Mouse (Mus musculus) layer of hippocampus, adult 11-12 months (tissue): ENCODE measurements at regions not wholly inside any gene's neighbourhood (a gene's known extent, or its start where the extent isn't known, plus 50 kb on each side); places are given as distances from the start of the nearest gene placed in this dataset.
"Not testable (repeated sequence)": the region's sequence is repeated elsewhere in the genome, so short reads cannot be mapped to it uniquely, and the experiment has no call there.

Experiments
- DNase-seq: peaks from one replicate; pipeline ENCODE4 v3.0.0; 2022; ENCODE audit warnings: low spot score

DNA sequence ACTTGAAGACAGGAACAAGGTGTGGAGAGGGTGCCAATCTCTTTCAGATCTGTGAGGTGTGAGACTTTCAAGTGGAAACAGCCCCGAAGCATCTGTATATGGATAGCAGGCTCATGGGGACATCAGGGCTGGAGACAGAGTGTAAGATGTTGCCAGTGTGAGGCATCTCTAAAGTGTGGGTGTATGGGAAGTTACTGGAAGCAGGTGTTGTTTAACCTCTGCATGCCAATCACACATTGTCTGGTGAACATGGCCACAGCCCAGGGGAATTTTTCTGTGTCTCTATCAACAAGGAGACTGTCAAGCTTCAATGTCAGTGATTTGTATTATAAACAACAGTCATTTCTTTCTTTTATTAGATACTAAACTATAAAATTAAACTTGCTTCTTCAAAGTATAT, 163.0 kb upstream of the Klf4 start:
- DNase-seq = no peak

DNA sequence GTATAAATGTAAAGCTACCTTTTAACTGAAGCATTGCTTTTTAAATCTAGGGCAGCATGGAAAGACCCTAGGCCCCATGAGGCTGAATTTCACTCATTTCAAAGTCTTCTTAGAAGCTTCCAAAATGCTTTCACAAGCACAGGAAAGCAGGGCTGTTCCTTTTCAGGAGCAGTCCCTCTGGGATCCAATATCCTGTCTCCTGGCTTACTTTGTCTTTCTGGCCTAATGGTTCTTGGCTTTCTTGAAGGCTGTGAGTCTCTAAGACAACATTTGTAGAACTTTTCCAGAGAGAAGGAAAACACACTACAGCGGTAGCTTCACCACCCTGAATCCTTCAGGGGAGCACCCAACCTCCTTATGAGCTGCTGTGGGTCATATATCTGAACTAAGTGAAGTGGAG, 157.2 kb upstream of the Klf4 start:
- DNase-seq = no peak

DNA sequence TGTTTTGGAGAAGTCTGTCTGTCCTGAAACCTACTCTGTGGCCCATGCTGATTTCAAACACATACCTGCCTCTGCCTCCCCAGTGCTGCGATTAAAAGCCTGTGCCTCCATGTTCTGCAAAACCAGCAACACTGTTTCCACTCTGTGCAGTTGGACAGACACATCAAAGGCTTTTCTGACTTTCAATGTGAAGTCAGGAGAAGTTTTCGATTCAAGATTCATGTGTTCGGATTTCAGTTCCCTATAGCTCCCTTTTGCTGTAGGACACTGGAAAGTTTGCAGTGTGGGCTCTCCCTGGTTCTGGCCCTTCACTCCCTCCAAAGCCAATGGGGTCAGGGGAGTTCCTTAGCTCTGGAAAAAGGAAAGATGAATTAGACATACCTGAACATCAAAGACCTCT, 154.5 kb upstream of the Klf4 start:
- DNase-seq = no peak

DNA sequence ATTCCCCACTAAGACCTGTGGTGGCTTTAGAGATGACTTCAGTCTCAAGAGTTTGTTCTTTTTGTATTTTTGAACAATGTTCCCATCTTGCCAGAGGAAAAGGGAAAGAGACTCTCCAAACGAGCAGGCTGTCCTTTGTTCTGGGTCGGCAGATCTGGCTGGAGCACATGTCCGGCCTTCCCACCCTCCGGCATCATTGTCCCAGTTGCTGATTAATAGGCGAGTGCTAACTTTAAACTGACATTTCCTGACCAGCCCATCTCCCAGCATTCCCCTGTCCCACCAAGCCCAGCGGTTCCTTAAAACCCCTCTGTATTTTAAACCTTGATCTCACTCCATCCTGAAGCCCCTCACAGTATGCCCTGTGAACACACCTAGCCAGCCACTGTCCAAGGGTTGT, 140.0 kb upstream of the Klf4 start:
- no peak for DNase-seq

DNA sequence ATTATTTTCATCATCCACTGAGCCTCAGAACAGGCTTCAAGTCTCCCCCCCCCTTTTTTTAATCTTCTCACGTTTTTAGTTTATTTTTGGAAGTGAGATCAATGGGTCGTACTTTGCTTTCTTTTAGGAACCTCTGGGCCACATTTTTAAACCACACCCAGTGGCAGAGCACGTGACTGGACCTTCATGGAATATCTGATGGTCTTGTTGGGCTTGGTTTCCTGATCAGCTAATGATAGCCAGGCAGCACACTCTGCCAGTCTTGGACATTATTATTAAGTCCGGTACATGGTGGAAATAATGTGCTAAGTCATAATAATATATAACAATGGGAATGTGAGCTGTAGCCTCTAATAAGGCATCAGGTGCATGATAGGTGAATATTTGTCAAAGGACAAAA, 138.0 kb upstream of the Klf4 start:
- DNase-seq = no peak

DNA sequence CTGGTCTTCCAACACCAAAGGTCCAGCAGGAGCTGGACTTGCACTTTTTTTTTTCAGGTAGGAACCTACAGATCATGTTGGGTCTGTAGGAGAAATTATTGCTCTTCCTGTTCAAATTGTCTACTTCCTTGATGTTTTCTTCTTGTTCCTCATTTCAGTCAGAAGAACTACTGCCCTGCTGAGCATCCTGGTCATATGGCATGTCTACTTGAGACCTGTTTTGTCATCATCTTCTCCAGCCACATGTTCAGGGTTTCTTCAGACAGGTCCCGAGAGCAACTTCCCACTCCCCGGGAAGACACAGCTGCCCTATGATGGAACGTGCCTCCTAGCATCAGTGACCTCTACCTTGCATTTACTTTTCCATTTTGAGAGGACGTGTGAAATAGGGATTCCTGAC, 132.6 kb upstream of the Klf4 start:
- DNase-seq = no peak

DNA sequence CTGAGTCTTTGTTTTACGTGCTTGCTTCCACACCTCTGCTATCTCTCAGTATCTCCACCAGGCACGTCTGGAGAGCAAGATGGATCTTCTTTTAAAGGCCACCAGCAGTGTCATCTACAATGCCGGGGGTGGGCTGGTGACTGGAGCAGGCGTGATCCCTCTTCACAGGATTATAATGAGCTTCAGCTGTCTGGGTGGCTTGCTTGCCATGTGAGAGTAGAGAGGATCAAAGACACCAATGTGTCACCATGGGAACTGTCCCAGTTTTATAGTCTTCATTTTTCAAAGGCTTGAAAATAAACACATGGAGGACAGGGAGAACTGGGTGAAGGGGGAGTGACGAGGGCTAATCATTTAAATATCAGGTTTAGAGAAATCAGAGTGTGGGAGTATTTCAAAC, 131.6 kb upstream of the Klf4 start:
- DNase-seq = peak; percentile 36

DNA sequence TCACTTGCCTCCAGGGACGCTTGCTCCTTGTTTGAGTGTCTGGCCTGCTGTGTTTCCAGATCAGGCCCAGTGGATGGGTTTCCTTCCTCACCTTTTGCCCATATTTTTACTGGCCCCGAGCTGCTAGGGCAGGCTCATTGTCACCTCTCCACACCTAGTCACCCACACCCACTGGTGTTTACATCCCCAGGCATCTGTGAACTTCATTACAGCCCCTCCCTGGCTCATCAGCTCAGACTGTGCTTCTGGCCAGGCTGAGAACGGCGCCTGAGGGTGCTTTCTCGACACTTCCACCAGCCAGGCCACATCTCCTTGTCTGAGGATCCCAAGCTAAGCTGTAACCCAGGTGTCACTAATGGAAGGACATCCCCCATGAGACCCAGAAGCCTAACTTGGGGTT, 129.8 kb upstream of the Klf4 start:
- DNase-seq = no peak

DNA sequence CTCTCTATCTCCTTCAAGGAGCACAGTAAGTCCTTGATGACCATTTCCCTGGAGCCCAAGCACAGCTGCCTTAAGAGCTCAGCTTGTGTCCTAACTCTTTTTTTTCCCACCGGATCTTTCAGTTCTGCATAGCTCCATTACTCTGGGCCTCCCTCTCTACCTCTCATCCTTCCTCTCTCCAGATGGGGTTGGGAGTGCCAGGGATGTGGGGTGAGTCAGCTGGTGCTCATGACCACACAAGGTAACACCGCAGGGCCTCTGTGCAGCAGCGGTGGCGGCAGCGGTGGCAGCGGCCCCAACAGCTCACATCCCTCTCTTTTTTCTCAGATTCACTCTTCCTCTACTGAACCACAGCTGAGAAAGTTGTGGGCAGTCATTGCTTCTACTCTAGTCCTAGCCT, 126.6 kb upstream of the Klf4 start:
- no peak for DNase-seq

DNA sequence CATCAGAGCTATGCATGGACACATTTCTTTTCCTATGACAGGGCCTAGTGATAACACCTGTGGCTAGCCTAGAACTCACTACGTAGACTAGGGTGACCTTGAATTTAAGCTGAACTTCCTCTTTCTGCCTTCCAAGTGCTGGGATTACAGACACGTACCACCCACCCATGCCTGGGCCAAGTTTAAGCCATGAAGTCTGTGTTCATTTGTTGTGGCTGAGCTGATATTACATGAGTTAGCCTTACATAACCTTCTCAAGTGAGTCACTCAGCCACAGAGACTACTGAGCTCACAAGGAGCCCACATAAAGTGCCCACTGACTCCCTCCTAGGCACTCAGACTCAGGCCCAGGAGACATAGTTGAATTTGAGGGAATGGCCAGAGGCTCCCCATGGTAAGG, 123.1 kb upstream of the Klf4 start:
- no peak for DNase-seq

DNA sequence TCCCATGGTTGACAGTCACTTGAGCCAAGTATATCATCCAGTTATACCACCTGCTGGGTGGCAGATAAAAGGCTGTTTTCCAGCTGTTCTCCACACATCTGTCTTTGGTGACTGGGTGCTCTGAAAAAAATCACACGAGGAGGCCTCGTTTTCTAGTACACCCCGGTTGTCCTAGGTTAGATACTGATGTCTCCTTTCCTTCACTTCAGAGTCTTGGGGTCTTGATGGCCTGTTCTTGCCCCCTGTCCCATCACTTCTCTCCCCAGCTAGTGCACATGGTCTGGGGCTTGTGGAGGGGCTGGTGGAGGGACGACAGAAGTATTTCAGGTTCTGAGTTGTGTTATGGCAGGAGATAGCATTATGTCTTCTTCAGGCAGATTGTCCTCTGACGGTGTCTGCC, 120.4 kb upstream of the Klf4 start:
- no peak for DNase-seq

DNA sequence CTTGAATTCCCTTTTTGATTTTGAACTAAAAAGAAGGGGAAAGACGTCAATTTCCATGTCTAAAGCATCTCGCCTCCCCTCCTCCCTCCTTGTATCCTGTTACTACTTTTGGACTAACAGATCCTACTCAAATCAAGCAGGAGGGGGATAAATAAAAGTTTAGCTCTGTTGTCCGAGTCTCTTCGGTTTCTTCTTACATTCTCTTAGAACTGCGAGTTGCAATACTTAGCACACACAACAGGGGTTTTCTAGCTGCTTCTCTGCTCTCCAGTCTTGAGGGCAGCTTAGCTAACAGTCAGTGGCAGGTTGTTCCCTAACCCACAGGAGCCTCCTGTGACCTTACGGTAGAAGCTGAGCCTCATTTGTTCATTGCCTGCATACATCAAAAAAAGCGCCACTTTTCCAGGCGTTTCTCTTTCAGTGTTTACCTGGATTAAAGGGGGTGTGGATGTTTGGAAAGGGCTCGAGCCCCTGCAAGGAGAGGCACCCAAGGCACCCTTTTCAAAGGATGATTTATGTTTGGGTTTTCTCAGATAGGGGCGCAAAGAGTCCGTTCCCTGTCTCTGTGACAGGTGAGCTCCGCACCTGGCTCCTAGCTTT, 119.6 kb upstream of the Klf4 start:
- DNase-seq = no peak

DNA sequence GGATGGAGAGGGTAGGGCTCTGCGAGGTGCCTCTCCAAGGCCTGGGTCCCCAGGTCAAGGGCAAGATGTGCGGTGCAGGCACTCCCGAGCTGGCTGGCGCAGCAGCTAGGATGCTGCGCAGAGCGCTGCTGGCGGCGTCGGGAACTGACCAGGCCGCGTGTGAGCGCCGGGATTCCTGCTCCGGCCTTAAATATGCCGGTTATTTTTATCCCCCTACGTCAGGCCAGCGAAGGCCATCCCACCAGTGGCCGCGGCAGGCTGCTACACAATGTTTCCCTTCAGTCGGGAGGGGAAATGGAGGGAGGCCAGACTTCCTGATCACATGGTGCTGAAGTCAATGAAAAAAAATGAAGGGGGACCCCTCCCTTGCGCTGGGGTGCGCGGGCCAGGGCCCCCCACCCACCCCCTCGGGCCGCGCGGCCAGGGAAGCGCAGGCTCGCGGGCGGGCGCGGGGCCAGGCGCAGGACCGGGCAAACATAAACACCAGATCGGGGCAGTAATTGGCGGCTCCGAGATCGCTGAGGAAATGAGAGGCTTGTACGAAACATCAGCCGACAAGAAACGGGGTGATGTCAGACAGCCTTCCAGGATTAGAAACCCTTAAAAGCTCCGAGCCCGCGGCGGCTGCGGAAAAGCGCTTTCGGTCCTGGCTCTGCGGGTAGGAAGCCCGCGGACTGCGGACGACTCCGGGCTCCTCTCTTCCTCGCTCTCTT, 118.9 kb upstream of the Klf4 start:
- DNase-seq = peak; percentile 88

DNA sequence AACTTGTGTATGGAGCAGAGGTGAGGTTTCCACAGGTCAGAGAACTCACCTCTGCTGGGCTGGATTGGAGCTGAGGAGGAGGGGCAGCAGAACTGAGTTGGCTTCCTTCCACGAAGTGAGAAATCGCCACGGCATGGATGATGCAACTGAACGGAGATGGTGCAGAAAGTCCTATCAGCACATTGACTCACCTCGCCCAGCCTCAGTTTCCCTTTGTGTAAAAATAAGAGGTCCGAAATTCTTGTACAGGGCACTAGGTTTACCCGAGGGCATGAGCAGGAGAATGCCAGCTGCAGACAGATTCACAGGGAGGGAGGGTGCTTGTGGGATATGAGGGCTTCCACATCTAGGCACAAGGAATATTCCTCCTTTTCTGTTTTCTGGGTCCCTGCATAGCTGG, 117.9 kb upstream of the Klf4 start:
- DNase-seq = no peak

DNA sequence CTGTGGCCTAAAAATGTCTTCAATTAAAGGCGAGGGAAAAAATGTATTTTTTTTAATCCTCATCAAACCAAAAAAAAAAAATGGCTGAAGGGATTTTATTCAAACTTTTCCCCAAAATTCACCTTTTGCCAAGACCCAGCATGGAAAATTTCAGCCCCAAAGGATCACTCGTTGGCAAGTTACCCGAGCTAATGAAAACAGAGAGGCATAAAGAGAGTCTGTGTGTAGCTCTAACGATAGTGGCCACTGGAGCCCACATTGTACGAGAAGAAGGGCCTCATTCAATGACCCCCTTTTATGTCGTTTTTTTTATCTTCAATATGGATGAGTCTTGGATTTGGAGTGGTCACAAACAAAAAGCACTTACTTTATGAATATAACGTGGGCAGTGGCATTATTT, 116.1 kb upstream of the Klf4 start:
- no peak for DNase-seq

DNA sequence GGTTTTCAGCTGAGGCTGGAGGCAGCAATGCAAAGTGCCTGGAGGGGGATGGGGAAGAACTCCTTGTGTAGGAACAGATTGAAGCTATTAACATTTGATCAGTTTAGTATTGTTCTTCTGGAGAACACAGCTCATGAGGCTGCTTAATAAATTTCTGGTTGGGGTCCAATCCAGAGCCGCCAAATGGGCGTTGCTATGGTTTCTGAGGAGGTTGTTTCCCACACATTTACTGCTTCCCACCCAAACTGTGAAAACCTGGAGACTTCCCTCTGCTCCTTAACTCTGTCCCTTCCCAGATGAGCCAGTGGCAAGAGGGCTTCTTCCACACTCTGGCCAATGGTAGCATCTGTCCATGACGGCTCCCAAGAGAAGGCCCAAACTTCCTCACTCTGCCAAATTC, 113.2 kb upstream of the Klf4 start:
- DNase-seq = no peak

DNA sequence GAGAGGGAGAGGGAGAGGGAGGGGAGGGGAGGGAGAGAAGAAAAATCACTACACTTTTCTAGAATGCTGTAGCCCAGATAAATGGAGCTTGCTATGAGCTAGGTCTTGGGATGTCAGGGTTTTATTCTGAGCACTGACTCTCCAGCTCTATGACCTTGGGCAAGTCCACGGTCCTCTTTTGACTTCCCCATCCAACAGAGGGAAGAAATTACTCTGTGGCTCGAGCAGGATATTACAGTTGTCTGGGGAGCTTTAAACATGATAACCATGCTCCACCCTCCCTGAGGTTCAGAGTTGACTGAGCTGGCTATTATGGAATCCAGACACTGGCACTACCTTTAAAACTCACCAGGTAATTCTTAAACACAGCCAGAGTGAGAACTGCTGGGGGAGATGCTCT, 112.6 kb upstream of the Klf4 start:
- no peak for DNase-seq

DNA sequence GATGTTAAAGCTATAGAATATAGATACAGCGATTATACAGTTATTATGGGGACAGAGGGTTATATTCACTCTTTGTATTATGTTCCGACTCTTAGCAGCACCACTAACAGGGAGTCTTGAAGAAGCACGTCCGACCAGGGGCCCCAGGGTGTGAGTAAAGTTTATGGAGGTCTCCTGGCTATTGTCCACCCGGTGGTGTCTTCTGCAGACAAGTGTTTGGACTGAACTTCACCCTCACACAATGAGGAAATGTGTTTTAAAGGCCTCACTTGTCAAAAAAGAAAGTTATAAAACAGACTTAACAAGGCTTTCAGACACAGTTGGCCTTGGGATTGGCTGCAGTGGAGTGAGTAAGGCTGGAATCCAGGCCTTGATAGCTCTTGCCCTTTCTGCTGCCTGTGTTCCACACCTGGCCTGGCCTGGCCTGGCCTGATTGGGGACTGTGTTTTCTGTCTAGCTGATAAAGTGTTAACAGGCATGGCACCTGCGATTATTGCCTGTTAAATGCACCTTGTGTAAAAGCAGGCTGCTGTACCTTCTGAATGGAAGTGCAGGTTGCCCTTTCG, 102.8 kb upstream of the Klf4 start:
- no peak for DNase-seq

DNA sequence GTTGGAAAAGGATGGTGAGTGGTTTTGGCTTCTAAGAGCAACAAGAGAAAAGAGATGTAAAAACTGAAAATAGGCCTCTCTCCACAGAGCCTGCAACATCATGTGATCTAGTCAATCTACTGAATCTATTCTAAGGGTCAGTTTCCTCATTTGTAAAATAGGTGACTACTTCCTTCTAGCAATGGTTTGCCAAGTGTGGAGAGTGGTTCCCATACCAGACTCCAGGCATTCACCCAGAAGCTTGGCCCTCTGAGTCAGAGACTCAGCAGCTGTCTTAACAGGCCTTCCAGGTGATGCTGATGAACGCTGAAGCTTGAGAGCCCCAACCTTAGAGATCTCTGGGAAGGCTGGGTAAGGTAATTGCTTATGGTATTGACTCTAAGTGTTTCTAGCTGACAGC, 98.9 kb upstream of the Klf4 start:
- no peak for DNase-seq

DNA sequence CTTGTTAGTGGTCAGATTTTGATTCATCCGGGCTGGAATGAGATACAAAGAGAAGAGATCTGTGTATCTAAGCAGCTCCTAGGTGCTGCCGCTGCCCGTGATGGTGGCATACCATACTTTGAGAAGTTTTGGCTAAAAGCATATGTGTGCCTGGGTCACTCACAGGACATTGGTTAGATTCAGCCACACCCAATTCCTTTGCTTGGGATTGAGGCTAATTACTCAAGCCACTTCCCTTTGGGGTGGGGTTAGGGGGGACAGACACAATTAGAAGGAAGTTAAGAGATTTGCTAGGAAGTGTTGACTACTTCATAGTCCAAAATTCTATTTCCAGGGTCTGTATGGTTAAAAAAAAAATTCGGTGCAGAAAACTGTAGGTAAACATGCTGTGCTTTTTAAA, 97.9 kb upstream of the Klf4 start:
- DNase-seq = not testable (repeated sequence)

DNA sequence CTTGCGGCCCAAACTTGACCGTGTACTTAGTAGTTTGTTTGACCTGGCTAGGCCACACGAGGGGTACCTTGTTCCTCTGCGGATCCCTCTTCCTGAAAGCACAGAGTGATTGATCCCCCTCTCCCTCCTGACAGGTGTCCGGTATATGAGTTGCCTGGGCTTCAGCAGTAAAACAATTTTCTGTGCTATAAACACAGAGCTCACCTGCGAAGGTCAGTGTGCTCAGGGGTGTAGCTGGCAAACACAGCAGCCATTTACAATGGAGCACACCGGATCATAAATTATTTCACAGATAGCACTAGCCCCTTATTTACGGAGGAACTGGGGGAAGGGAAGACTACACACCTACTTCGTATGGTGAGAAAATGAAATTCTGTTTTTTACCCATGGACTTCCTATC, 92.5 kb upstream of the Klf4 start:
- no peak for DNase-seq

DNA sequence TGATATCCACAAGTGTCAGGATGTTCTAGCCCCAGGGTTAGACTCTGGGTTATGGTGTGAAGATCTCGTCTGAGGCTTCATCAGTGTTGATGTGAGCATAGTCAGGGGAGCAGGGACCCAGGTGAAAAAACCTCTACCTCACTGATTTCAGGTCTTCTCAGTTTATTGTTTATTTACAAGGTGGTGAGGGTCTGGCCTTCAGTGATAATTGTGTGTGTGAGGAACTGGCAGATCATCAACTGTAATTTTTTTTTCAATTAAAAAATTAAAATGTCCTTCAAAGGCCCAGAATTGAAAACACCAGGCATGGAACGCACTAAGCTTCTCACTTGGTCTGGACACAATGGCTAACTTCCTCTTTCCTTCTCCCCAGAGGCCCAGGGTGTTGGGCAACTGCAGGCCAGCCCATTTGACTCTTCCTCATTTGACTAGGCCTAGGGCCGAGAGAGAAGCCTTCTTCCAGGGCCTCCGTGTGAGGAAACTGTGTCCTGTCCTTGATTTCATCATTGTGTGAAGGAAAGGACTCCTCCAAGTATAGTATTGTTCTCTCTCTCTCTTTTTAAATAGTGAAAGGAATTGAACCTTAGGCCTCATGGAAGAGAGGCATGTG, 91.0 kb upstream of the Klf4 start:
- peak; percentile 29 for DNase-seq

DNA sequence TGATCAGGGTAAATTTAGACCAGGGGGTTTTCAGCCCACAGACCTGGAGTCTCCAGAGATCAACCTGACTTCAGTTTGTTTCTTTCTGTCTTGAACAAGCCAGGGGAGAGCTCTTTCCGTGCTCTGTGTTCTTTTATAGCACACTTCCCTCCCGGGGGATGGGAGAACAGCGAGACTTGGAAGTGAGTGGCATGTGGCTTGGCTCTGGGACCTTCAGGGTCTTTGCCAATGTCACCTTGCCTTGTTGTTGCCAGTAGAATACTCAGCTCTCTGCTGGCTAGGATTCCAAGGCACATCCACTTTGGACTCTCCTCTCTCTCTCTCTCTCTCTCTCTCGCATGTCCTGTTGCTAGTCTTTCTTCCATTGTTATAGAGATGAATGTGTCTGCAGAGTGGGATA, 90.4 kb upstream of the Klf4 start:
- DNase-seq = no peak

DNA sequence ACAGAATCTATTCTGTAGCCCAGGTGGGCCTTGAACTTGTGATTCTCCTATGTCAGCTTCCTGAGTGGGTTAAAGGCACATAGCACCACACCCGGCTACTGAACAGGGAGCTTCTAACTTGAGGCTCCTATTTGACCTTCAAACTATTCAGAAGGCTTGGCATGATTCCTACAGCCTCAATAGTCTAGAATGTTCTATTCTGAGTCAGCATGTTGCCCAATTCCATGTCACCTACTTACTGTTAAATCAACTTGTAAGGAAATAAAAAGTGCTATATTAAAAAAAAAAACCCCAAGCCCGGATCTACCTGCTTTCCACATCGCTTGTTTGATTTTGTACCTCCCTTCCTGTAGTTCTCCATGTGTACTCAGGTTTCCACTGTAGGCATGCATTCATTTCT, 87.6 kb upstream of the Klf4 start:
- DNase-seq = no peak
